Mouse (Mus musculus) heart, postnatal 25 days (tissue): ENCODE measurements around the gene Myl6b. TPM values are rescaled to one million over a fixed set of nuclear protein-coding genes. Genes with fewer than 3 reads are reported as not detected.

Experiments
- DNase-seq: peaks from one replicate; pipeline ENCODE4 v3.0.0; 2022; ENCODE audit warnings: low spot score
- intact Hi-C: fragments of 180-260 bp; cut with DNase I; formaldehyde crosslinking; loops from one replicate; pipeline ENCODE4 v1.15.1; 2025
- total RNA-seq, 2 experiments: library from RNA; stranded (reverse); gene quantifications; 2 replicates each; pipeline ENCODE4 v1.2.3; 2021

Myl6b gene
- total RNA-seq = 1 to 10 TPM; 2.5 to 2.9 TPM

GRCm38 (mm10) chr10:128498590-128498989 is at the start of gene Myl6b:
Myl6b (minus strand) TSS chr10:128498685.
- intact Hi-C loops = loop anchor here (5.0 kb wide), 1 partner anchor 49 kb away; the partner anchor contains the start of genes Rpl41 and Zc3h10
- DNase-seq = peak; percentile 97

GRCm38 (mm10) chr10:128547361-128548032 is 49.0 kb upstream of the Myl6b start, which contains the start of gene Zc3h10:
Zc3h10 (minus strand) TSS chr10:128547774.
- peak; percentile 91 for DNase-seq
- intact Hi-C loops = loop anchor here (5.0 kb wide), 1 partner anchor 50 kb away; the partner anchor contains the start of gene Myl6b

GRCm38 (mm10) chr10:128546787-128547186 is 48.3 kb upstream of the Myl6b start:
- no peak for DNase-seq
- intact Hi-C loops = loop anchor here (5.0 kb wide), 1 partner anchor 49 kb away; the partner anchor contains the start of gene Myl6b

GRCm38 (mm10) chr10:128546361-128546760 is 47.9 kb upstream of the Myl6b start:
- intact Hi-C loops = loop anchor here (5.0 kb wide), 1 partner anchor 49 kb away; the partner anchor contains the start of gene Myl6b
- DNase-seq = no peak

GRCm38 (mm10) chr10:128545570-128545898 is 47.0 kb upstream of the Myl6b start:
- intact Hi-C loops = loop anchor here (5.0 kb wide), 1 partner anchor 48 kb away; the partner anchor contains the start of gene Myl6b
- DNase-seq = no peak

GRCm38 (mm10) chr10:128544674-128545569 is 46.4 kb upstream of the Myl6b start:
- DNase-seq = no peak
- intact Hi-C loops = loop anchor here (5.0 kb wide), 2 partner anchors 38 to 48 kb away; partner anchors contain the start of gene Myl6b

- no peak for DNase-seq
- intact Hi-C loops = loop anchor here (5.0 kb wide), 1 partner anchor 37 kb away; no protein-coding TSS in a partner anchor
Measured at GRCm38 (mm10) chr10:128544151-128544657, 45.7 kb upstream of the Myl6b start.

- no peak for DNase-seq
- intact Hi-C loops = loop anchor here (5.0 kb wide), 1 partner anchor 36 kb away; no protein-coding TSS in a partner anchor
Measured at GRCm38 (mm10) chr10:128543100-128543499, 44.6 kb upstream of the Myl6b start.

- no peak for DNase-seq
- intact Hi-C loops = no loop called here
Measured at GRCm38 (mm10) chr10:128538340-128538870, 39.9 kb upstream of the Myl6b start.

GRCm38 (mm10) chr10:128536266-128536940 is 37.9 kb upstream of the Myl6b start:
- intact Hi-C loops = loop anchor here (2.0 kb wide), 1 partner anchor 78 kb away; the partner anchor contains the start of gene Smarcc2
- peak; percentile 83 for DNase-seq

- intact Hi-C loops = loop anchor here (2.0 kb wide), 2 partner anchors 17 to 77 kb away; partner anchors contain the start of gene Smarcc2
- no peak for DNase-seq
Measured at GRCm38 (mm10) chr10:128535624-128536265, 37.3 kb upstream of the Myl6b start.

- intact Hi-C loops = loop anchor here (2.0 kb wide), 1 partner anchor 16 kb away; no protein-coding TSS in a partner anchor
Measured at GRCm38 (mm10) chr10:128535206-128535605, 36.7 kb upstream of the Myl6b start.

GRCm38 (mm10) chr10:128526366-128527356 is 28.2 kb upstream of the Myl6b start:
- intact Hi-C loops = loop anchor here (5.0 kb wide), 2 partner anchors 34 to 64 kb away; partner anchors contain the start of gene Myl6
- DNase-seq = no peak

More at GRCm38 (mm10) chr10:128535206-128535605, 36.7 kb upstream of the Myl6b start:
- no peak for DNase-seq

- intact Hi-C loops = loop anchor here (5.0 kb wide), 2 partner anchors 33 to 63 kb away; partner anchors contain the start of gene Myl6
- peak; percentile 95 for DNase-seq
Measured at GRCm38 (mm10) chr10:128525671-128526308, 27.3 kb upstream of the Myl6b start, which contains the start of gene Esyt1. Esyt1 (minus strand) TSS chr10:128525871.

GRCm38 (mm10) chr10:128524732-128525662 is 26.5 kb upstream of the Myl6b start:
- no peak for DNase-seq
- intact Hi-C loops = loop anchor here (5.0 kb wide), 2 partner anchors 33 to 63 kb away; partner anchors contain the start of gene Myl6
